9 mouse cellular contexts compared by ENCODE assay signal in genomic region chr10:80808985-80809632, GRCm38 (mm10). TPM values are rescaled to one million over a fixed set of nuclear protein-coding genes. Genes with fewer than 3 reads are reported as not detected.
DNase-seq lines count a peak whose midpoint lies in the region; ATAC-seq lines count a peak whose summit lies in the region.
"Had no signal": no experiment of that assay in that cellular context is flagged by ENCODE, and none has a peak within 500 bp of the region (broad histone marks: within the 10 kb centered on the region; RNA-seq: fewer than 3 reads in every experiment).

No protein-coding gene starts in this region.

- DNase-seq in frontal cortex, postnatal 36 days (ENCODE audit: low spot score in 2 of 2) = peak; percentile 42 to 54
- DNase-seq in frontal cortex, postnatal 25 days (ENCODE audit: low spot score in 2 of 2) = no peak
- no peak for DNase-seq in intestine, embryonic 14.5 days (ENCODE audit: low spot score)
- no peak for DNase-seq in gastrocnemius, postnatal 25 days

- H3K4me2 ChIP-seq in intestine, embryonic 14.5 days (ENCODE audit: low read length) = peak overlapping the region; percentile 83
- peak overlapping the region; percentile 21; the same call in 1 of the 2 replicates for H3K4me2 ChIP-seq in neural tube, embryonic 14.5 days (ENCODE audit: low read depth, low read length)

- 0 out of 2 replicates have a peak overlapping the region, but pooled peaks have one; percentile 7 for H3K9ac ChIP-seq in intestine, embryonic 14.5 days (ENCODE audit: low read length)
- peak overlapping the region; percentile 28; the same call in 1 of the 2 replicates for H3K9ac ChIP-seq in neural tube, embryonic 14.5 days (replicated peaks; ENCODE audit: low read depth, low read length)

- H3K9me3 ChIP-seq in megakaryocyte, embryonic 14.5 days = no peaks in the 10 kb centered on the region
- H3K9me3 ChIP-seq in intestine, embryonic 14.5 days (ENCODE audit: control insufficient read depth, low read length) = no peaks in the 10 kb centered on the region
- no peaks in the 10 kb centered on the region for H3K9me3 ChIP-seq in neural tube, embryonic 14.5 days (ENCODE audit: control insufficient read depth, low read length)

- peaks cover 47% of the 10 kb centered on the region for H3K27me3 ChIP-seq in megakaryocyte, embryonic 14.5 days (replicated peaks)
- H3K27me3 ChIP-seq in intestine, embryonic 14.5 days (replicated peaks; ENCODE audit: control insufficient read depth, insufficient read depth, low read length) = 0 out of 2 replicates have a peak, but pooled peaks cover 13% of the 10 kb centered on the region
- peaks cover 8% of the 10 kb centered on the region for H3K27me3 ChIP-seq in neural tube, embryonic 14.5 days (ENCODE audit: control insufficient read depth, insufficient read depth, low read length)

- no peak for ATAC-seq in megakaryocyte, adult 5-6 weeks (ENCODE audit: poor library complexity, severe bottlenecking)
- no peak for ATAC-seq in intestine, embryonic 14.5 days (replicated peaks; ENCODE audit: low FRiP score, low TSS enrichment, low read depth)
- no peak for ATAC-seq in neural tube, embryonic 14.5 days (ENCODE audit: low read depth)
- ATAC-seq in megakaryocyte progenitor cell, adult 5-6 weeks (replicated peaks; ENCODE audit: poor library complexity) = no peak

- H3K4me1 ChIP-seq in megakaryocyte, embryonic 14.5 days = peaks cover 68% of the 10 kb centered on the region
- peaks cover 25% of the 10 kb centered on the region for H3K4me1 ChIP-seq in intestine, embryonic 14.5 days (replicated peaks; ENCODE audit: control insufficient read depth, insufficient read depth, low read length)
- H3K4me1 ChIP-seq in neural tube, embryonic 14.5 days (ENCODE audit: control insufficient read depth, insufficient read depth, low read length) = peaks cover 17% of the 10 kb centered on the region

- H3K4me3 ChIP-seq in megakaryocyte, embryonic 14.5 days (replicated peaks) = peak overlapping the region; percentile 64
- 0 out of 2 replicates have a peak overlapping the region, but pooled peaks have one; percentile 10 for H3K4me3 ChIP-seq in intestine, embryonic 14.5 days (ENCODE audit: low read depth, low read length)
- no peak overlapping the region for H3K4me3 ChIP-seq in neural tube, embryonic 14.5 days (ENCODE audit: low read depth, low read length)

- 9% methylated on average over 17 of the region's 18 CpGs for WGBS in intestine, embryonic 14.5 days
- 9% methylated on average over 18 of the region's 18 CpGs for WGBS in neural tube, embryonic 14.5 days

- no peak overlapping the region for H3K27ac ChIP-seq in intestine, embryonic 14.5 days (ENCODE audit: low read depth)
- H3K27ac ChIP-seq in neural tube, embryonic 14.5 days (ENCODE audit: low read depth, low read length) = no peak overlapping the region

- peaks cover 31% of the 10 kb centered on the region for H3K36me3 ChIP-seq in megakaryocyte, embryonic 14.5 days (replicated peaks; ENCODE audit: low read length)
- peaks cover 11% of the 10 kb centered on the region for H3K36me3 ChIP-seq in intestine, embryonic 14.5 days (ENCODE audit: control insufficient read depth, insufficient read depth, low read length)
- peaks cover 5% of the 10 kb centered on the region; the same call in 1 of the 2 replicates for H3K36me3 ChIP-seq in neural tube, embryonic 14.5 days (ENCODE audit: control insufficient read depth, insufficient read depth, low read length)

RNA-seq across cellular contexts. Expression of gene Amh, which starts 4.1 kb away (rescaled TPM):
- polyA plus RNA-seq in megakaryocyte, embryonic 14.5 days (2012; ENCODE audit: insufficient read depth, low replicate concordance) = 1.1 and 5.5 TPM in 2 replicates
- total RNA-seq in megakaryocyte, adult 5-6 weeks (2015) = not detected in 2 replicates
- not detected in 2 replicates for total RNA-seq in megakaryocyte, adult 5-6 weeks (2017)
- polyA plus RNA-seq in intestine, embryonic 14.5 days (2014; fragmentation: Nextera tagmentation; extraction: Ambion mirVana) = 0.11 TPM in 1 of 2 replicates, not detected in the other
- 0.15 and 0.16 TPM in 2 replicates for polyA plus RNA-seq in neural tube, embryonic 14.5 days (2014; fragmentation: Nextera tagmentation; extraction: Ambion mirVana)
- under 1 TPM; 0.20 to 0.21 TPM for total RNA-seq in gastrocnemius, postnatal 25 days (2021)
- not detected in 2 replicates for total RNA-seq in megakaryocyte progenitor cell, adult 5-6 weeks (2015)
- 0.14 TPM in 1 of 2 replicates, not detected in the other for total RNA-seq in megakaryocyte progenitor cell, adult 5-6 weeks (2017)

RNA-seq across cellular contexts. Expression of gene Jsrp1, which starts 4.2 kb away (rescaled TPM):
- not detected in 2 replicates for polyA plus RNA-seq in megakaryocyte, embryonic 14.5 days (2012; ENCODE audit: insufficient read depth, low replicate concordance)
- not detected in 2 replicates for total RNA-seq in megakaryocyte, adult 5-6 weeks (2015)
- total RNA-seq in megakaryocyte, adult 5-6 weeks (2017) = not detected in 2 replicates
- polyA plus RNA-seq in intestine, embryonic 14.5 days (2014; fragmentation: Nextera tagmentation; extraction: Ambion mirVana) = 0.83 and 0.95 TPM in 2 replicates
- polyA plus RNA-seq in neural tube, embryonic 14.5 days (2014; fragmentation: Nextera tagmentation; extraction: Ambion mirVana) = 0.74 and 0.86 TPM in 2 replicates
- total RNA-seq in gastrocnemius, postnatal 25 days (2021) = 100 to 1,000 TPM; 395 to 415 TPM
- total RNA-seq in megakaryocyte progenitor cell, adult 5-6 weeks (2015) = not detected in 2 replicates
- not detected in 2 replicates for total RNA-seq in megakaryocyte progenitor cell, adult 5-6 weeks (2017)
- polyA plus RNA-seq: spleen, adult 2 months had no signal

RNA-seq across cellular contexts. Expression of gene Plekhj1, which starts 10.7 kb away (rescaled TPM):
- 184 and 251 TPM in 2 replicates for polyA plus RNA-seq in megakaryocyte, embryonic 14.5 days (2012; ENCODE audit: insufficient read depth, low replicate concordance)
- 82.4 and 84.3 TPM in 2 replicates for total RNA-seq in megakaryocyte, adult 5-6 weeks (2015)
- total RNA-seq in megakaryocyte, adult 5-6 weeks (2017) = 35.5 and 43.5 TPM in 2 replicates
- polyA plus RNA-seq in intestine, embryonic 14.5 days (2014; fragmentation: Nextera tagmentation; extraction: Ambion mirVana) = 125 TPM in 2 replicates
- 126 and 127 TPM in 2 replicates for polyA plus RNA-seq in neural tube, embryonic 14.5 days (2014; fragmentation: Nextera tagmentation; extraction: Ambion mirVana)
- 10 to 100 TPM; 22.4 to 27.3 TPM for total RNA-seq in gastrocnemius, postnatal 25 days (2021)
- total RNA-seq in megakaryocyte progenitor cell, adult 5-6 weeks (2015) = 64.8 and 78.7 TPM in 2 replicates
- total RNA-seq in megakaryocyte progenitor cell, adult 5-6 weeks (2017) = 32.6 and 43.9 TPM in 2 replicates

RNA-seq across cellular contexts. Expression of gene Sf3a2, which starts 11.1 kb away (rescaled TPM):
- 413 and 1,110 TPM in 2 replicates for polyA plus RNA-seq in megakaryocyte, embryonic 14.5 days (2012; ENCODE audit: insufficient read depth, low replicate concordance)
- 45.8 and 46.6 TPM in 2 replicates for total RNA-seq in megakaryocyte, adult 5-6 weeks (2015)
- 13.1 and 20.4 TPM in 2 replicates for total RNA-seq in megakaryocyte, adult 5-6 weeks (2017)
- 85.4 and 89.3 TPM in 2 replicates for polyA plus RNA-seq in intestine, embryonic 14.5 days (2014; fragmentation: Nextera tagmentation; extraction: Ambion mirVana)
- polyA plus RNA-seq in neural tube, embryonic 14.5 days (2014; fragmentation: Nextera tagmentation; extraction: Ambion mirVana) = 63.3 and 66.8 TPM in 2 replicates
- 10 to 100 TPM; 24.0 to 24.9 TPM for total RNA-seq in gastrocnemius, postnatal 25 days (2021)
- 74.9 and 78.4 TPM in 2 replicates for total RNA-seq in megakaryocyte progenitor cell, adult 5-6 weeks (2015)
- 11.5 and 19.0 TPM in 2 replicates for total RNA-seq in megakaryocyte progenitor cell, adult 5-6 weeks (2017)

RNA-seq across cellular contexts. Expression of gene Oaz1, which starts 17.3 kb away (rescaled TPM):
- polyA plus RNA-seq in megakaryocyte, embryonic 14.5 days (2012; ENCODE audit: insufficient read depth, low replicate concordance) = 2,272 and 5,289 TPM in 2 replicates
- total RNA-seq in megakaryocyte, adult 5-6 weeks (2015) = 1,171 and 1,242 TPM in 2 replicates
- 206 and 296 TPM in 2 replicates for total RNA-seq in megakaryocyte, adult 5-6 weeks (2017)
- 1,692 and 1,787 TPM in 2 replicates for polyA plus RNA-seq in intestine, embryonic 14.5 days (2014; fragmentation: Nextera tagmentation; extraction: Ambion mirVana)
- 1,177 and 1,236 TPM in 2 replicates for polyA plus RNA-seq in neural tube, embryonic 14.5 days (2014; fragmentation: Nextera tagmentation; extraction: Ambion mirVana)
- 100 to 1,000 TPM; 651 to 657 TPM for total RNA-seq in gastrocnemius, postnatal 25 days (2021)
- 1,168 and 1,276 TPM in 2 replicates for total RNA-seq in megakaryocyte progenitor cell, adult 5-6 weeks (2015)
- total RNA-seq in megakaryocyte progenitor cell, adult 5-6 weeks (2017) = 222 and 291 TPM in 2 replicates

Comparison
In these comparisons a context has a peak if more than half of its experiments do, and no peak if none do; other contexts are left out.
1. DNase-seq: peak in frontal cortex, postnatal 36 days (2 of 2); none in frontal cortex, postnatal 25 days (0 of 2), intestine, embryonic 14.5 days (single experiment) and gastrocnemius, postnatal 25 days (single experiment).
2. RNA of gene Jsrp1, which starts 4.2 kb away (total RNA-seq): 395 to 415 TPM in gastrocnemius, postnatal 25 days; not detected in megakaryocyte, adult 5-6 weeks and not detected in megakaryocyte progenitor cell, adult 5-6 weeks; every median in the first group is over 100 times any median in the second.